Mouse (Mus musculus): ENCODE measurements around the gene Sept9. TPM values are rescaled to one million over a fixed set of nuclear protein-coding genes. Genes with fewer than 3 reads are reported as not detected.
A peak's percentile ranks its signal among the peaks of the same experiment; 100 is the strongest.
"Not testable (repeated sequence)": the region's sequence is repeated elsewhere in the genome, so short reads cannot be mapped to it uniquely, and the experiment has no call there.

Sept9 gene
- polyA plus RNA-seq, 1 experiment from 2014 or later = 105 TPM

DNA sequence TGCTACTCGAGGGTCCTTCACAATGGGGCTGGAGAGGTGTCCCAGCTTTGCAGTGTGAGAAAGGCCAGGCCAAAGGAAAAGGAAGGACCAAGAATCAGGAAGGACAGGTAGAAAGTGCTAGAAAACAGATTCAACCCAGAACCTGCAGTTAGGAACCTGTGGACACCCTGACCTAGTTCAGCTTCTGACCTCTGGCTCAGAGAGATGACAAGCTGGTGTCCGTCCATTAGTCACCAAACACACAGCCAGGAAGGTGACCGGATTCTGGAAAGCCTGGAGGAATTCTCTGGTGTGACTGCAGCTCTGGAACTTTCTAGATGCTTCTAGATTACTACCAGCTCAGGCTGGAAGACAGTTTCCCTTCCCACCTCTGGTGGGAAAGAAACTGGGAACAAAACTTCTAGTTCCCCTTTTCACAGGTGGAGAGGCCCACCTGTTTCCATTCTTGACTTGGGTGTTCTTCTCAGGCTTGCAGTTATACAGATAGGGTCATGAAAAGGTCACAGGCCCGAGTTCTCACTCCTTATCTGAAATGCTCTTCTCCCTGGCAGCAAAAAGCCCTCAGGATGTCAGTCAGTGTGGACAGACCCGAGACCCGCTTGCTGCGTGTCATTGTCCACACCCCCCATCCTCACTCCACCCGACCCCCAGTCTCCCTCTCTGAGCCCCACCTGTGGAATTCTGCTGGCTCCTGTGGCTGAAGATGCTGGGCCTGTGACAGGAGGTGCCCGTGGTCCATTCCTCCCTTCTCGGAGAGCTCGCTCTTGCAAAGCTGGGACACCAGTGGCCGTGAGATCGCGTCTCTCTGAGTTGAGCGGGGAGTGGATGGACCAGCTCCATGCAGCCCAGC lies 123.5 kb downstream of the Sept9 start:
- Histone ChIP-seq H3K9ac (no peak overlapping the region), H3K27ac (replicated peaks) (no peak overlapping the region), H3K4me2 (no peak overlapping the region), H3K4me3 (no peak overlapping the region), H3K9me3 (no peaks in the 10 kb centered on the region), H3K27me3 (no peaks in the 10 kb centered on the region), H3K4me1 (replicated peaks) (peaks cover 70% of the 10 kb centered on the region), H3K36me3 (no peaks in the 10 kb centered on the region)
- 83% methylated on average over 15 of the region's 15 CpGs for WGBS
- no peak for ATAC-seq (ENCODE audit: low read depth)

GRCm38 (mm10) chr11:117323976-117324574 lies 124.6 kb downstream of the Sept9 start:
- no peak overlapping the region for H3K4me2 ChIP-seq
- no peaks in the 10 kb centered on the region for H3K27me3 ChIP-seq
- H3K4me1 ChIP-seq (replicated peaks) = peaks cover 58% of the 10 kb centered on the region
- H3K27ac ChIP-seq (replicated peaks) = peak overlapping the region; percentile 25
- ATAC-seq (ENCODE audit: low read depth) = no peak
- no peaks in the 10 kb centered on the region for H3K36me3 ChIP-seq
- 63% methylated on average over 12 of the region's 12 CpGs for WGBS
- no peak overlapping the region for H3K4me3 ChIP-seq
- no peak overlapping the region for H3K9ac ChIP-seq
- H3K9me3 ChIP-seq = no peaks in the 10 kb centered on the region

DNA sequence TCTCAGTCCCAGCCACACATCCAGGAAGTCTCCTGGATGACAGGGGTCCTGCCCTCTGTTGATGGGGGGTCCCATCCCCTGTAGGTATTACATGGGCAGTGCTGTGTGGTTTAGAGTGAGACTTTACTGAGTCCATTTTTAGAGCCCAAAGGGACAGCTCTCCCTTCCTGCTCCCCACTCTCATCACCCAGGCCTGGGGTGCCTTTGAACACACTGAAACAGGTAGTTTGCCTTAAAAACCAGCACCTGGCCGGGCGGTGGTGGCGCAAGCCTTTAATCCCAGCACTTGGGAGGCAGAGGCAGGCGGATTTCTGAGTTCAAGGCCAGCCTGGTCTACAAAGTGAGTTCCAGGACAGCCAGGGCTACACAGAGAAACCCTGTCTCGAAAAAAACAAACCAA lies 125.3 kb downstream of the Sept9 start:
- ATAC-seq (ENCODE audit: low read depth); H3K9me3 ChIP-seq; H3K4me3 ChIP-seq; H3K4me2 ChIP-seq; H3K27me3 ChIP-seq; H3K9ac ChIP-seq; H3K36me3 ChIP-seq: not testable (repeated sequence)
- 92% methylated on average over 5 of the region's 5 CpGs for WGBS
- Histone ChIP-seq H3K27ac (replicated peaks) (peak overlapping the region; percentile 25; the same call in 1 of the 2 replicates), H3K4me1 (replicated peaks) (peaks cover 52% of the 10 kb centered on the region)

- no peak overlapping the region for H3K27ac ChIP-seq (replicated peaks)
- no peak overlapping the region for H3K4me3 ChIP-seq
- 75% methylated on average over 5 of the region's 5 CpGs for WGBS
- no peaks in the 10 kb centered on the region for H3K27me3 ChIP-seq
- no peaks in the 10 kb centered on the region for H3K36me3 ChIP-seq
- H3K9me3 ChIP-seq = no peaks in the 10 kb centered on the region
- no peak overlapping the region for H3K4me2 ChIP-seq
- ATAC-seq (ENCODE audit: low read depth) = no peak
- no peak overlapping the region for H3K9ac ChIP-seq
- peaks cover 50% of the 10 kb centered on the region for H3K4me1 ChIP-seq (replicated peaks)
Observed at GRCm38 (mm10) chr11:117325131-117325467, 125.6 kb downstream of the Sept9 start.

DNA sequence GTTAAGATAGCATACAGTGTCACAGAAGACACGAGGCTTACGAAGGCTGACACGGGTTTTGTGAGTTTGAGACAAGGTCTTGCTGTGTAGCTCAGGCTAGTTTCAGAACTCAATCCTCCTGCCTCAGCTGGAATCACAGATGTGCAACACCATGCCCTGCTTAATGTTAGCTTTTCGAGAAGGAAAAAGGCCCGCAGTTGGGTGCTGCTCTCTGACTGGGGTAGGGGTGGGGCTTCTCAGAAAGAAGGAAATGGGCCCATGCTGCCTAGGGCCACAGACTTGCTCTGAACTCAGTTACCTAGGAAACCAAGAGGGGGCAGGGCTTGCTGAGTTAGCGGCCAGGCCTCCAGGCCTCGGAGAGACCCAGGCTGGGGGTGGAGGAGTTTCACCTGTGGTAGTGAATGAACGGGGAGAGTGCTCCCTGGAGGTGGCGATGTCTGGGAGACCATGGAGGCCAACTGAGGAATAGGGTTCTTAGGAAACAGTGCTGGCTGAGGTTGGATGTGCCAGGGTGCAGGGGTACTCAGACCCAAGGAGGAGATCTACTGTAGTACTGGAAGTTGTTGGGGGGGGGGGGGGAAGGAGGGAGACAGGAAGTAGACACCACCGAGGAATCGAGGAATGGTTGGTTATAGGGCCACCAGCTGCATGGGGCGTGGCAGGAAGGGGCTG lies 126.1 kb downstream of the Sept9 start:
- no peaks in the 10 kb centered on the region for H3K36me3 ChIP-seq
- no peak for ATAC-seq (ENCODE audit: low read depth)
- H3K27me3 ChIP-seq = no peaks in the 10 kb centered on the region
- no peak overlapping the region for H3K4me3 ChIP-seq
- no peak overlapping the region for H3K4me2 ChIP-seq
- H3K9ac ChIP-seq = no peak overlapping the region
- H3K9me3 ChIP-seq = no peaks in the 10 kb centered on the region
- H3K4me1 ChIP-seq (replicated peaks) = peaks cover 50% of the 10 kb centered on the region
- no peak overlapping the region for H3K27ac ChIP-seq (replicated peaks)
- 29% methylated on average over 12 of the region's 12 CpGs for WGBS

GRCm38 (mm10) chr11:117326140-117326725 lies 126.8 kb downstream of the Sept9 start:
- Histone ChIP-seq H3K27me3 (no peaks in the 10 kb centered on the region), H3K4me3 (no peak overlapping the region), H3K9me3 (no peaks in the 10 kb centered on the region), H3K36me3 (no peaks in the 10 kb centered on the region), H3K4me1 (replicated peaks) (peaks cover 56% of the 10 kb centered on the region), H3K4me2 (no peak overlapping the region), H3K9ac (no peak overlapping the region; the same call in 1 of the 2 replicates), H3K27ac (replicated peaks) (0 out of 2 replicates have a peak overlapping the region, but pooled peaks have one; percentile 46)
- no peak for ATAC-seq (ENCODE audit: low read depth)
- WGBS = 63% methylated on average over 4 of the region's 4 CpGs

GRCm38 (mm10) chr11:117326867-117327600 lies 127.6 kb downstream of the Sept9 start:
- Histone ChIP-seq H3K4me3 (no peak overlapping the region), H3K27ac (replicated peaks) (0 out of 2 replicates have a peak overlapping the region, but pooled peaks have one; percentile 46), H3K9ac (no peak overlapping the region; the same call in 1 of the 2 replicates), H3K9me3 (no peaks in the 10 kb centered on the region), H3K4me1 (replicated peaks) (peaks cover 64% of the 10 kb centered on the region), H3K4me2 (no peak overlapping the region), H3K27me3 (no peaks in the 10 kb centered on the region), H3K36me3 (no peaks in the 10 kb centered on the region)
- 73% methylated on average over 16 of the region's 16 CpGs for WGBS
- ATAC-seq (ENCODE audit: low read depth) = no peak

DNA sequence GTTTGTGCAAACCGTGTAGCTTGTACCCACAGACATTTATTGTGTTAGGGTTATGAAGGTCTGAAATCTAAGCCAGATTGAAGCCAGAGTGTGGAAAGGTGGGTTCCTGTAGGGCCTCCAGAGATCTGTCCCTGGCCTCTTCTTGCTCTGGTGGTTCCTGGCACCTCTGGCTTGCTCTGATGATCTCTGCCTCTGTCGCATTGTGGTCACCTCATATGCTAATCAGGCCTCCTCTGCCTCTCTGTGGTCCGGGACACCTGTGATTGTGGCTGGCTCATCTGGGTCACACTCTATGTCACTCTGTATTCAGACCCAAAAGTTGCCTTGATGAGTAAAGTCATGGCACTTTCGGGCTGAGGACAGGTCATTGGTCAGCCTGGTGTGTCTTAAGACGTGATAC lies 128.2 kb downstream of the Sept9 start:
- H3K36me3 ChIP-seq = no peaks in the 10 kb centered on the region
- H3K27me3 ChIP-seq = no peaks in the 10 kb centered on the region
- WGBS = 83% methylated on average over 5 of the region's 5 CpGs
- no peak for ATAC-seq (ENCODE audit: low read depth)
- no peak overlapping the region for H3K27ac ChIP-seq (replicated peaks)
- no peaks in the 10 kb centered on the region for H3K9me3 ChIP-seq
- H3K4me2 ChIP-seq = no peak overlapping the region
- no peak overlapping the region for H3K9ac ChIP-seq
- peaks cover 60% of the 10 kb centered on the region for H3K4me1 ChIP-seq (replicated peaks)
- H3K4me3 ChIP-seq = no peak overlapping the region

DNA sequence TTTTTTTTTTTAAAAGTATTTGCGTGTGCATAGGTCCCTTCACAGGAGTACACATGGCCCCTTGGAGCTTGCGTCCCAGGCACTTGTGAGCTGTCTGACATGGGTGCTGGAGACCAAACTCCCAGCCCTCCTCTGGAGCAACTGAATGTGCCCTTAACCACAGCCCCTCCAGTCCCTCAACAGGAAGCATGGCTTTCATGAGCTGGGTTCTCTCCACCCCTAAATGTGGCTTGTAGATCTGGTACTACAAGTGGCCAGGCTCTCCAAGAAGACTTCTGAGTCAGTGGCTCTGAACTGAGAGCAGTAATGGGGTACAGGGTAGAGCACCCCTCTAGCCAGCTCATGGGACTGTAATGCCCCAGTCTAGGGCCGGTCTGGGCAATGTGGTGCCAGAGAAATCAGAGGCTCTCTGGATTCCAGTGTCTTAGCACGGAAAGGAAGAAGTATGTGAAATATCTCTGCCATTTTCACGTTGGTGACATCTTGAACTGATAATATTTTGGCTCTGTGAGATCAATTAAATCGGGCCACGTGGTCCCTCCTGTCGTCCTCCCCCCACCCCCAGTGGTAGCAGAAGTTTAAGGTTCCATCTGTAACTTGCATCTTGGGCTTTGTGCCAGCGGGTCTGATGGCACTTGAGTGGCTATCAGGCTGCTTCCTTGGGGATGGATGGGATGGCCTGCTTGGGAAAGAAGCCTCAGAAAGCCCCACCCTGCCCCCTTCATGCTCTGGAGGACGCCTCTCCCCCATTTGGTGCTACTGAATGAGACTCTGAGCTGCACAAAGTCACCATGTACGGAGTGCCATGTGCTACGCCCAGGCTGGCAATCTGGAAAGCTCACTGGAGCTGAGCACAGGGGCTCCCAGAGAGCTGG lies 130.9 kb downstream of the Sept9 start:
- no peaks in the 10 kb centered on the region for H3K36me3 ChIP-seq
- H3K27me3 ChIP-seq = no peaks in the 10 kb centered on the region
- H3K4me3 ChIP-seq = no peak overlapping the region
- ATAC-seq (ENCODE audit: low read depth) = no peak
- peak overlapping the region; percentile 86; the same call in 1 of the 2 replicates for H3K9ac ChIP-seq
- no peaks in the 10 kb centered on the region for H3K9me3 ChIP-seq
- WGBS = 72% methylated on average over 12 of the region's 12 CpGs
- H3K27ac ChIP-seq (replicated peaks) = peak overlapping the region; percentile 99
- peaks cover 73% of the 10 kb centered on the region for H3K4me1 ChIP-seq (replicated peaks)
- H3K4me2 ChIP-seq = peak overlapping the region; percentile 88

DNA sequence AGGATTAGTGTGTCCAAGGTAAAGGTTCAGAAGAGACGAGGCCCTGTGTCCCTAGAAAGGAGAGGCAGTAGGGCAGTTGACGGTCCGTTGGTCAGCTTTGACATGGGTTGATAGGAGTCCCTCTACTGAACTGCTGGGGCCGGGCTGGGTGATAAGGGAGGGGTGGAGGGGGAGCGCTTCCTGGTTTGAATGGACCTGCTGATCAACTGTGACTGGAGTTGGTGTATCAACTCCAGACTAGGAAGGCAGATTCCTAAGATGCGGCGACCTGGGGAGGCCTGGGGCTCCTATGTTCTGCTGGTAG lies 131.4 kb downstream of the Sept9 start:
- Histone ChIP-seq H3K36me3 (no peaks in the 10 kb centered on the region), H3K27ac (replicated peaks) (peak overlapping the region; percentile 99), H3K9ac (peak overlapping the region; percentile 86), H3K9me3 (no peaks in the 10 kb centered on the region), H3K4me1 (replicated peaks) (peaks cover 74% of the 10 kb centered on the region), H3K27me3 (no peaks in the 10 kb centered on the region), H3K4me2 (peak overlapping the region; percentile 88), H3K4me3 (peak overlapping the region; percentile 62)
- no peak for ATAC-seq (ENCODE audit: low read depth)
- 38% methylated on average over 7 of the region's 7 CpGs for WGBS
